Mouse (Mus musculus) cerebral cortex, adult 2 months (tissue): ENCODE data around the gene Igsf10.

Source experiments
- WGBS: fragments of 180-500 bp; shearing (Covaris S2); methylation state at CpG from one replicate; pipeline ENCODE4 v1.1.7; 2018; 5-methylcytosine and 5-hydroxymethylcytosine counted together

Igsf10 gene

GRCm38 (mm10) chr3:59344065-59344905, at the start of gene Igsf10:
Gene Igsf10 (minus strand): TSS chr3:59344394.
- 2% methylated on average over 23 of the region's 23 CpGs for WGBS

- WGBS, result 82% methylated on average over 1 of the region's 1 CpGs
These were observed 41.4 kb upstream of the Igsf10 start for GRCm38 (mm10) chr3:59385553-59385952.

- WGBS, result 79% methylated on average over 3 of the region's 3 CpGs
These were observed 40.8 kb upstream of the Igsf10 start for GRCm38 (mm10) chr3:59385000-59385399.

- WGBS, result 51% methylated on average over 2 of the region's 2 CpGs
These were observed 40.1 kb upstream of the Igsf10 start for GRCm38 (mm10) chr3:59384321-59384720.

GRCm38 (mm10) chr3:59378791-59379190, 34.6 kb upstream of the Igsf10 start:
- 84% methylated on average over 1 of the region's 1 CpGs for WGBS

GRCm38 (mm10) chr3:59361895-59362294, 17.7 kb upstream of the Igsf10 start:
- 81% methylated on average over 1 of the region's 1 CpGs for WGBS

GRCm38 (mm10) chr3:59354156-59354555, 10.0 kb upstream of the Igsf10 start:
- WGBS, result 90% methylated on average over 3 of the region's 3 CpGs

- WGBS, result 62% methylated on average over 4 of the region's 4 CpGs
These were observed 1.2 kb downstream of the Igsf10 start for GRCm38 (mm10) chr3:59343026-59343425.

GRCm38 (mm10) chr3:59341647-59342427, 2.4 kb downstream of the Igsf10 start:
- 73% methylated on average over 11 of the region's 11 CpGs for WGBS

GRCm38 (mm10) chr3:59328526-59328925, 15.7 kb downstream of the Igsf10 start:
- 95% methylated on average over 2 of the region's 2 CpGs for WGBS

GRCm38 (mm10) chr3:59321278-59321876, 22.8 kb downstream of the Igsf10 start:
- 54% methylated on average over 7 of the region's 7 CpGs for WGBS

GRCm38 (mm10) chr3:59316077-59316476, 28.1 kb downstream of the Igsf10 start:
- 84% methylated on average over 7 of the region's 7 CpGs for WGBS

GRCm38 (mm10) chr3:59312610-59313009, 31.6 kb downstream of the Igsf10 start:
- WGBS, result 54% methylated on average over 10 of the region's 10 CpGs

GRCm38 (mm10) chr3:59305518-59305917, 38.7 kb downstream of the Igsf10 start:
- WGBS, result 94% methylated on average over 2 of the region's 2 CpGs

GRCm38 (mm10) chr3:59304944-59305343, 39.2 kb downstream of the Igsf10 start:
- WGBS, result 88% methylated on average over 5 of the region's 5 CpGs

- WGBS, result 92% methylated on average over 16 of the region's 16 CpGs
These were observed 46.5 kb downstream of the Igsf10 start for GRCm38 (mm10) chr3:59297653-59298052.

- WGBS, result 85% methylated on average over 5 of the region's 5 CpGs
These were observed 47.5 kb downstream of the Igsf10 start for GRCm38 (mm10) chr3:59296563-59297130.

GRCm38 (mm10) chr3:59295699-59296562, 48.3 kb downstream of the Igsf10 start:
- WGBS, result 94% methylated on average over 16 of the region's 16 CpGs

- 65% methylated on average over 5 of the region's 5 CpGs for WGBS
These were observed 50.6 kb downstream of the Igsf10 start for GRCm38 (mm10) chr3:59293437-59294199.

- WGBS, result 74% methylated on average over 2 of the region's 2 CpGs
These were observed 53.6 kb downstream of the Igsf10 start for GRCm38 (mm10) chr3:59290551-59290950.

- 97% methylated on average over 3 of the region's 3 CpGs for WGBS
These were observed 66.0 kb downstream of the Igsf10 start for GRCm38 (mm10) chr3:59278254-59278533.
